Mouse (Mus musculus): ENCODE results near the gene Fam219b.

- no peak for TF ChIP-seq EP300 (IDR thresholded peaks at IDR 0.05; ENCODE audit: low read depth)
- TF ChIP-seq CTCF (IDR thresholded peaks at IDR 0.05; ENCODE audit: low read depth), result no peak
Observed at GRCm38 (mm10) chr9:57584991-57585390, 47.7 kb downstream of the Fam219b start.

Measured in liver, postnatal 0 days (tissue).